Mouse (Mus musculus): ENCODE data around the gene Smpx. TPM values are rescaled to one million over a fixed set of nuclear protein-coding genes. Genes with fewer than 3 reads are reported as not detected.

Gene Smpx
- polyA plus RNA-seq (2017; shearing (Covaris generic)) = not detected

DNA sequence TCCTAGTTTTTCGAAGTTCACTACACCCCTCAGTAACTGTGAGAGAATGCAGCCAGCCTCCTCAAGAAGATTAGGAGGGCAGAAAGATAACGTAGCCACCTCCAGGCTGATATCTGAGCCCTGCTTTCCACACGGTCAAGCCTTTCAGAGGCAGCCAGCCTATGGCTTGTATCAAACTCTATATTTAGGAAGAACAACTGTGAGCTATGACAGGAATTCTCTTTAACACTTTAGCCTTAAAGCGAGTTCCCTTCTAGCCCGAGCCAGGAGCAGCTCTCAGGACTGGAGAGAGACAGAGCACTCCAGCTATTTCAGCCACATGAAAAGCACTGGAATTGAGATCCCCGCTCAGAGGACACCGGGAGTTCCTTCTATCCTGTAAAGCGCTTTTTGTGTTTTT, at the start of gene Smpx:
Gene Smpx, plus strand, starts transcription at position 49 of the 400 bp plus-strand sequence.

Other genes with a start within 250 kb of the Smpx start
- gene Sms, start 206.6 kb upstream of the Smpx start, polyA plus RNA-seq (2017; shearing (Covaris generic)) = 75.5 TPM
- gene Yy2, start 129.9 kb upstream of the Smpx start, polyA plus RNA-seq (2017; shearing (Covaris generic)) = 2.8 TPM
- gene Mbtps2, start 100.2 kb upstream of the Smpx start, polyA plus RNA-seq (2017; shearing (Covaris generic)) = 18.9 TPM
- not detected for gene Klhl34, start 119.5 kb downstream of the Smpx start, polyA plus RNA-seq (2017; shearing (Covaris generic))

All from activated CD4-positive, CD25-positive, alpha-beta regulatory T cell, adult 9 weeks (primary cell).